Mouse (Mus musculus) hindbrain, embryonic 12.5 days (tissue): ENCODE results near the gene Slf2. TPM values are rescaled to one million over a fixed set of nuclear protein-coding genes. Genes with fewer than 3 reads are reported as not detected.

Experiments
- ATAC-seq: fragments of 200-750 bp; cut with Nextera tagmentation; 2 replicates; pipeline ENCODE4 v1.8.0; 2017; ENCODE audit warnings: moderate TSS enrichment; ENCODE audit not compliant: low FRiP score
- H3K27ac ChIP-seq: fragments of 300-500 bp; sonication (generic); 2 replicates; pipeline ENCODE4 v1.5.1; 2016; ENCODE audit warnings: mild to moderate bottlenecking
- H3K27me3 ChIP-seq: fragments of 300-500 bp; sonication (generic); 2 replicates; pipeline ENCODE4 v1.6.1; 2016; ENCODE audit warnings: mild to moderate bottlenecking
- H3K36me3 ChIP-seq: fragments of 300-500 bp; sonication (generic); 2 replicates; pipeline ENCODE4 v1.6.1; 2016; ENCODE audit warnings: mild to moderate bottlenecking
- H3K4me1 ChIP-seq: fragments of 300-500 bp; sonication (generic); 2 replicates; pipeline ENCODE4 v1.6.1; 2016
- H3K4me2 ChIP-seq: fragments of 300-500 bp; sonication (generic); replicated peaks from 2 replicates; pipeline ENCODE4 v1.6.1; 2016; ENCODE audit warnings: mild to moderate bottlenecking
- H3K4me3 ChIP-seq: fragments of 300-500 bp; sonication (generic); 2 replicates; pipeline ENCODE4 v1.5.1; 2016; ENCODE audit warnings: mild to moderate bottlenecking
- H3K9ac ChIP-seq: fragments of 300-500 bp; sonication (generic); 2 replicates; pipeline ENCODE4 v1.6.1; 2016; ENCODE audit warnings: mild to moderate bottlenecking, moderate library complexity
- H3K9me3 ChIP-seq: fragments of 300-500 bp; sonication (generic); replicated peaks from 2 replicates; pipeline ENCODE4 v1.6.1; 2016; ENCODE audit warnings: mild to moderate bottlenecking
- WGBS: fragments of 180-500 bp; shearing (Covaris S2); methylation state at CpG from one replicate; pipeline ENCODE4 v1.1.7; 2016; 5-methylcytosine and 5-hydroxymethylcytosine counted together
- polyA plus RNA-seq: library from polyadenylated mRNA; unstranded; fragments of >200 nt; fragmentation: Nextera tagmentation; extraction: Ambion mirVana; gene quantifications from 2 replicates; pipeline ENCODE4 v1.2.1, GENCODE M21; 2016

Slf2 gene
- polyA plus RNA-seq, 1 experiment from 2014 or later: 41.2 TPM

- ATAC-seq: peak; percentile 30
- 1% methylated on average over 18 of the region's 18 CpGs for WGBS
- Histone ChIP-seq H3K27ac (peak overlapping the region; percentile 98), H3K36me3 (peaks cover 12% of the 10 kb centered on the region), H3K9ac (peak overlapping the region; percentile 59), H3K9me3 (no peaks in the 10 kb centered on the region), H3K27me3 (peaks cover 4% of the 10 kb centered on the region; the same call in 1 of the 2 replicates), H3K4me3 (peak overlapping the region; percentile 60), H3K4me1 (peaks cover 68% of the 10 kb centered on the region), H3K4me2 (peak overlapping the region; percentile 91)
Observed at GRCm38 (mm10) chr19:45016341-45017215, 85.6 kb downstream of the Slf2 start.

GRCm38 (mm10) chr19:45017216-45017771, 86.3 kb downstream of the Slf2 start:
- peak overlapping the region; percentile 98 for H3K27ac ChIP-seq
- ATAC-seq: peak; percentile 74
- H3K9me3 ChIP-seq: no peaks in the 10 kb centered on the region
- peaks cover 7% of the 10 kb centered on the region for H3K36me3 ChIP-seq
- H3K9ac ChIP-seq: peak overlapping the region; percentile 84
- peaks cover 4% of the 10 kb centered on the region; the same call in 1 of the 2 replicates for H3K27me3 ChIP-seq
- H3K4me2 ChIP-seq: peak overlapping the region; percentile 91
- H3K4me1 ChIP-seq: peaks cover 70% of the 10 kb centered on the region
- peak overlapping the region; percentile 60 for H3K4me3 ChIP-seq
- 0% methylated on average over 17 of the region's 27 CpGs for WGBS

GRCm38 (mm10) chr19:45017909-45018308, 87.0 kb downstream of the Slf2 start:
- H3K9me3 ChIP-seq: no peaks in the 10 kb centered on the region
- H3K4me2 ChIP-seq: peak overlapping the region; percentile 91
- ATAC-seq: peak; percentile 70
- peaks cover 9% of the 10 kb centered on the region; the same call in 1 of the 2 replicates for H3K36me3 ChIP-seq
- peak overlapping the region; percentile 84 for H3K9ac ChIP-seq
- H3K27me3 ChIP-seq: peaks cover 4% of the 10 kb centered on the region; the same call in 1 of the 2 replicates
- 1% methylated on average over 45 of the region's 48 CpGs for WGBS
- H3K4me3 ChIP-seq: peak overlapping the region; percentile 60
- H3K4me1 ChIP-seq: peaks cover 68% of the 10 kb centered on the region
- H3K27ac ChIP-seq: peak overlapping the region; percentile 98

GRCm38 (mm10) chr19:45018351-45018831, 87.4 kb downstream of the Slf2 start:
- H3K27me3 ChIP-seq: peaks cover 4% of the 10 kb centered on the region; the same call in 1 of the 2 replicates
- no peaks in the 10 kb centered on the region for H3K9me3 ChIP-seq
- H3K27ac ChIP-seq: peak overlapping the region; percentile 98
- H3K4me1 ChIP-seq: peaks cover 68% of the 10 kb centered on the region
- WGBS: 0% methylated on average over 12 of the region's 13 CpGs
- peak; percentile 12 for ATAC-seq
- H3K4me3 ChIP-seq: peak overlapping the region; percentile 60
- peak overlapping the region; percentile 91 for H3K4me2 ChIP-seq
- peak overlapping the region; percentile 84 for H3K9ac ChIP-seq
- peaks cover 13% of the 10 kb centered on the region for H3K36me3 ChIP-seq

GRCm38 (mm10) chr19:45020348-45020747, 89.4 kb downstream of the Slf2 start:
- H3K4me1 ChIP-seq: peaks cover 58% of the 10 kb centered on the region
- no peak overlapping the region for H3K27ac ChIP-seq
- no peak overlapping the region for H3K4me3 ChIP-seq
- H3K9me3 ChIP-seq: no peaks in the 10 kb centered on the region
- H3K9ac ChIP-seq: no peak overlapping the region
- WGBS: 67% methylated on average over 6 of the region's 6 CpGs
- ATAC-seq: no peak
- H3K4me2 ChIP-seq: peak overlapping the region; percentile 21; the same call in 1 of the 2 replicates
- 0 out of 2 replicates have a peak, but pooled peaks cover 2% of the 10 kb centered on the region for H3K27me3 ChIP-seq
- H3K36me3 ChIP-seq: peaks cover 30% of the 10 kb centered on the region

- ATAC-seq: no peak
- Histone ChIP-seq H3K36me3 (peaks cover 40% of the 10 kb centered on the region), H3K4me3 (0 out of 2 replicates have a peak overlapping the region, but pooled peaks have one; percentile 3), H3K4me2 (peak overlapping the region; percentile 21; the same call in 1 of the 2 replicates), H3K27ac (no peak overlapping the region), H3K9me3 (no peaks in the 10 kb centered on the region), H3K4me1 (peaks cover 47% of the 10 kb centered on the region), H3K9ac (0 out of 2 replicates have a peak overlapping the region, but pooled peaks have one; percentile 27), H3K27me3 (no peaks in the 10 kb centered on the region)
- WGBS: 89% methylated on average over 15 of the region's 15 CpGs
Observed at GRCm38 (mm10) chr19:45021362-45021761, 90.4 kb downstream of the Slf2 start.

GRCm38 (mm10) chr19:45023993-45024392, 93.0 kb downstream of the Slf2 start:
- WGBS: 77% methylated on average over 11 of the region's 11 CpGs
- H3K4me3 ChIP-seq: no peak overlapping the region
- peaks cover 39% of the 10 kb centered on the region for H3K4me1 ChIP-seq
- peaks cover 56% of the 10 kb centered on the region for H3K36me3 ChIP-seq
- no peaks in the 10 kb centered on the region for H3K27me3 ChIP-seq
- no peak overlapping the region for H3K27ac ChIP-seq
- no peak overlapping the region for H3K4me2 ChIP-seq
- no peaks in the 10 kb centered on the region for H3K9me3 ChIP-seq
- no peak overlapping the region for H3K9ac ChIP-seq
- ATAC-seq: no peak

- no peak for ATAC-seq
- no peak overlapping the region for H3K4me2 ChIP-seq
- no peak overlapping the region for H3K27ac ChIP-seq
- peaks cover 32% of the 10 kb centered on the region for H3K4me1 ChIP-seq
- no peaks in the 10 kb centered on the region for H3K9me3 ChIP-seq
- H3K27me3 ChIP-seq: no peaks in the 10 kb centered on the region
- H3K4me3 ChIP-seq: no peak overlapping the region
- WGBS: 84% methylated on average over 20 of the region's 20 CpGs
- no peak overlapping the region for H3K9ac ChIP-seq
- peaks cover 56% of the 10 kb centered on the region for H3K36me3 ChIP-seq
Observed at GRCm38 (mm10) chr19:45024775-45025174, 93.8 kb downstream of the Slf2 start.

- no peak overlapping the region for H3K4me3 ChIP-seq
- H3K9ac ChIP-seq: no peak overlapping the region
- H3K36me3 ChIP-seq: peaks cover 56% of the 10 kb centered on the region
- H3K27me3 ChIP-seq: no peaks in the 10 kb centered on the region
- WGBS: 92% methylated on average over 37 of the region's 37 CpGs
- H3K4me1 ChIP-seq: peaks cover 23% of the 10 kb centered on the region
- no peaks in the 10 kb centered on the region for H3K9me3 ChIP-seq
- no peak overlapping the region for H3K4me2 ChIP-seq
- no peak overlapping the region for H3K27ac ChIP-seq
- ATAC-seq: no peak
Observed at GRCm38 (mm10) chr19:45025937-45026568, 95.1 kb downstream of the Slf2 start.

- H3K36me3 ChIP-seq: peaks cover 49% of the 10 kb centered on the region
- no peak overlapping the region for H3K9ac ChIP-seq
- peaks cover 21% of the 10 kb centered on the region for H3K4me1 ChIP-seq
- no peak overlapping the region for H3K4me3 ChIP-seq
- H3K9me3 ChIP-seq: no peaks in the 10 kb centered on the region
- H3K27ac ChIP-seq: 0 out of 2 replicates have a peak overlapping the region, but pooled peaks have one; percentile 19
- H3K4me2 ChIP-seq: no peak overlapping the region
- WGBS: 86% methylated on average over 6 of the region's 6 CpGs
- ATAC-seq: no peak
- H3K27me3 ChIP-seq: no peaks in the 10 kb centered on the region
Observed at GRCm38 (mm10) chr19:45026958-45027670, 96.2 kb downstream of the Slf2 start.

GRCm38 (mm10) chr19:45027848-45028247, 96.9 kb downstream of the Slf2 start:
- H3K4me1 ChIP-seq: peaks cover 27% of the 10 kb centered on the region
- no peaks in the 10 kb centered on the region for H3K9me3 ChIP-seq
- WGBS: 82% methylated on average over 6 of the region's 6 CpGs
- H3K36me3 ChIP-seq: peaks cover 47% of the 10 kb centered on the region
- no peak for ATAC-seq
- H3K4me2 ChIP-seq: no peak overlapping the region
- H3K4me3 ChIP-seq: no peak overlapping the region
- H3K27ac ChIP-seq: no peak overlapping the region
- H3K27me3 ChIP-seq: no peaks in the 10 kb centered on the region
- H3K9ac ChIP-seq: no peak overlapping the region
